Mouse (Mus musculus) brown adipose tissue, adult 24 weeks (tissue): ENCODE results near the gene Cer1. TPM values are rescaled to one million over a fixed set of nuclear protein-coding genes. Genes with fewer than 3 reads are reported as not detected.
A peak's percentile ranks its signal among the peaks of the same experiment; 100 is the strongest.

Experiments
- H3K27ac ChIP-seq: fragments of 200-500 bp; replicated peaks from 2 replicates; pipeline ENCODE4 v1.5.1; 2012; ENCODE audit warnings: low read depth, mild to moderate bottlenecking, low read length
- H3K4me1 ChIP-seq: fragments of 200-500 bp; 2 replicates; pipeline ENCODE4 v1.6.1; 2012; ENCODE audit warnings: low read length, mixed read lengths; ENCODE audit not compliant: control insufficient read depth, insufficient read depth, insufficient read length
- H3K4me3 ChIP-seq: fragments of 200-500 bp; 2 replicates; pipeline ENCODE4 v1.5.1; 2012; ENCODE audit warnings: low read depth, mild to moderate bottlenecking, low read length, moderate library complexity; ENCODE audit not compliant: insufficient read depth
- polyA plus RNA-seq: library from polyadenylated mRNA; stranded (reverse); fragments of >200 nt; gene quantifications from 2 replicates; pipeline ENCODE4 v1.2.4, GENCODE M21; 2012; ENCODE audit not compliant: missing spikeins, insufficient read depth, insufficient read length

Gene Cer1
- polyA plus RNA-seq, 1 experiment = not detected

GRCm38 (mm10) chr4:82861451-82861850 lies 23.5 kb downstream of the Cer1 start:
- Histone ChIP-seq H3K4me1 (no peaks in the 10 kb centered on the region), H3K4me3 (no peak overlapping the region), H3K27ac (no peak overlapping the region)

- no peak overlapping the region for H3K27ac ChIP-seq
- H3K4me1 ChIP-seq = no peaks in the 10 kb centered on the region
- H3K4me3 ChIP-seq = no peak overlapping the region
Observed at GRCm38 (mm10) chr4:82860566-82860965, 24.4 kb downstream of the Cer1 start.

- Histone ChIP-seq H3K27ac (no peak within 1 kb of the TSS), H3K4me1 (no peaks in the 10 kb centered on the region), H3K4me3 (peak within 1 kb of the TSS; percentile 88)
Observed at GRCm38 (mm10) chr4:82859131-82860125, 25.5 kb downstream of the Cer1 start, which contains the start of gene Zdhhc21. Gene Zdhhc21 (minus strand): TSS chr4:82859958.

GRCm38 (mm10) chr4:82858431-82859010 lies 26.4 kb downstream of the Cer1 start:
- Histone ChIP-seq H3K27ac (no peak overlapping the region), H3K4me3 (peak overlapping the region; percentile 88), H3K4me1 (no peaks in the 10 kb centered on the region)

DNA sequence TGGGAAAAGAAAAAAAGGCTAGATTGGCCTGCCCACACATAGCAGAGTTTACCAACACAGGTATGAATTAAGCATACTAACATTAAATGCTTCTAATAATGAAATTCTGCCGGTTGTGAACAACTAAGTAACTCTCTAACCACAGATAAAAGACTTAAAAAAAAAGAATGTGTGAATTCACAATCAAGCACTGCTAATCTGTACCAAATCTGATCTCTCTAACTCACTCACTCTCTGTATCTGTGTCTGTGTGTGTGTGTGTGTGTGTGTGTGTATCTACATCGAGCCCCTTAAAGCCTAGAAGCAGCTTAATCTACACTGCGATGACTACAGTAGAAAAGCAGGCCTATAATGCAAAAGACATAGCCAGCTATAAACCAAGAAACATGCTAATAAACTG lies 28.0 kb downstream of the Cer1 start:
- Histone ChIP-seq H3K4me3 (no peak overlapping the region), H3K4me1 (no peaks in the 10 kb centered on the region), H3K27ac (no peak overlapping the region)

- no peak overlapping the region for H3K4me3 ChIP-seq
Observed at GRCm38 (mm10) chr4:82853809-82854208, 31.1 kb downstream of the Cer1 start.

GRCm38 (mm10) chr4:82848552-82849234 lies 36.3 kb downstream of the Cer1 start:
- no peak overlapping the region for H3K27ac ChIP-seq
- no peak overlapping the region for H3K4me3 ChIP-seq
- H3K4me1 ChIP-seq = no peaks in the 10 kb centered on the region

More at GRCm38 (mm10) chr4:82853809-82854208, 31.1 kb downstream of the Cer1 start:
- Histone ChIP-seq H3K4me1 (no peaks in the 10 kb centered on the region), H3K27ac (no peak overlapping the region)

DNA sequence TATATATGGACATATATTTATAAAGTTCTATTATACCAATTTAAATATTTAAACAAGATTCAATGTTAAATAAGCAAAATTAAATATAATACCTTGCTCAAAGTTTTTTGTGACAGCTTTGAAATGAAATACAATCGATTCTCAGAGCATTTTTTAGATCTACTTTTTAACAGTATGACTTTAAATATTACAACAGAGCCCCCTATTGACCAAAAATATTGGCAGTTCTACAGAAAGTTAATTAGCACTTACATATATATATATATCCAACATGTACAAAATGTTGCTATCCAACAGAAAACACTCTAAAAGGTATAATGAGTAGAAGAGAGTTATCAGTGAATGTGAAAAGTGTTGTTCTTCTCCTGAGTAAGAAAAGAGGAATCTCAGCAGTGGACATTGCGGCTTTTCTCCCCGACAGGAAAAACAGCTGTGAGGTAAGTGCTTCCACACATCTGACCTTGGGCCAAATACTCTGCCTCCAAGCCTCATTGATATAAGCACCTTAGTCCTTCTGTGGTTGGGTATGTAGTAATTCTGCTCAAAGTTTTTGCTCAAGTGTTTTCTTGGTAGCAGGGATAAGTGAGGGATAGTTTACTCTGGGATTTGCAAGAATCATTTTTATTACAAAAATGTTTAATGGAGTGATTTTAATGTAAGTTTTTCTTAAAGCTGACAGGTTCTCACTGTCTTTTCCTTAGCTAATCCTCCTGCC lies 47.3 kb downstream of the Cer1 start:
- no peak overlapping the region for H3K27ac ChIP-seq
- H3K4me1 ChIP-seq = no peaks in the 10 kb centered on the region
- H3K4me3 ChIP-seq = no peak overlapping the region

Other genes with a start within 250 kb of the Cer1 start
- gene Nfib, start 179.4 kb downstream of the Cer1 start, polyA plus RNA-seq = 32.4 and 44.5 TPM in 2 replicates
- 3.5 and 3.6 TPM in 2 replicates for gene Zdhhc21, start 25.2 kb downstream of the Cer1 start, polyA plus RNA-seq
- not detected in 2 replicates for gene Frem1, start 167.2 kb upstream of the Cer1 start, polyA plus RNA-seq